Mouse (Mus musculus): ENCODE data around the gene Gstcd.

The Gstcd gene

DNA sequence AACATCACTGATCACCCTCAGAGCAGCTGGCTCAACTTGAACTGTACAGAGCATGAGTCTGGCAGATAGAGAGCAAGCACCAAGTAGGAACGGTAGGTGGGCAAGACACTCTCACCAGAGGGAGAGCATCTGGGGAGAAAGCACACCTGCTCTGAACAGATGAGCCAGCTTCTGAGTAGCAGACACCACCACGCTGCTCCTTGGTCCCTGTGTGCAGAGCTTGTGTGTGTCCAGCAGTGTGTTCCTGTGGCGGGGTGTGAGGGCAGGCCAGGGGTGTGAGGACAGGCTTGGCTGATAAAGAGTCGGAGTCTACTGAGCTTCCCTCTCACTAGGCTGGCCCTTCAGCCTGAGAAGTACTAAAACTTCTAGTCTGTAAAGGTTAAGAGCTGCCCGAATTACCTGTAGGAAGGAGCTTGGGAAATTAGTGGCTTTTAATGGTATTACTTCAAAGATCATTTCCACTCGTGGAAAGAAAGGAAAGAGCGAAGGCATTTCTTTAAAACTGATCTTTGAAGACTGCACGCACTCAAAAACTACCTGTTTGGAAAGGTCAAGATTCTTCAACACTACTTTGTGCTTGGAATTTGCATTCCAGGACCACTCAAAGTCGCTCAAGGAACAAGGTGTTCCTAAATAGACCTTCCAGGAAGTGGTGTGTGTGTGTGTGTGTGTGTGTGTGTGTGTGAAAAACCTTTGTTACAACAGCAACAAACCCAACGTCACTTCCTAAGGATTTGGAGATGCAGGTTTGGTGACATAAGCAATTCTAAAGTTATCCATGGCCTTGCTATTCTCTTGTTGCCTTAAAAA, 151.4 kb downstream of the Gstcd start:
- no peak for DNase-seq (ENCODE audit: low spot score in 2 of 2)

- no peak for DNase-seq (ENCODE audit: low spot score in 2 of 2)
Measured at GRCm38 (mm10) chr3:132939006-132939405, 152.8 kb downstream of the Gstcd start.

DNA sequence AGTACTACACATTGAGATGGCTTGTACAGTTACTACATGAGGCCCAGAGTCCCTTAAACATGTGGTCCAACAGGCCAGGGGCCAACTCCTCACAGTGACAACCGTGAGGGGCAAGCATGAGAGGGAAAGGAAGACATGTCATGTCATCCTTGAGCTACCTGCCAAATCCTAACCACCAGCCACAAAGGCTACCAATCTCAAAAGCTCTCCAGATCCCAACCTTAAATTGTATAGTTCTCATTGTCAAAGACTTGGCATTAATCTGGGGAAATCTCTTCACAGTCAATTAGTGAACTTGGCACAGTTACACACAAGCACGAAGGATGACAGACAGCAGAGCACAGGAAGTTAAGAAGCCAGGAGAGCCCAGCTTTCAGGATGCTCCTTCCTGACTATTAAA, 157.2 kb downstream of the Gstcd start:
- no peak for DNase-seq (ENCODE audit: low spot score in 2 of 2)
